Mouse (Mus musculus) adipocyte (in vitro differentiated cells): Measurements from ENCODE around the gene Tmem88.

Source experiments
- DNase-seq: peaks from one replicate; pipeline ENCODE4 v3.0.0-alpha.2; 2016; ENCODE audit warnings: low spot score

Tmem88 gene

DNA sequence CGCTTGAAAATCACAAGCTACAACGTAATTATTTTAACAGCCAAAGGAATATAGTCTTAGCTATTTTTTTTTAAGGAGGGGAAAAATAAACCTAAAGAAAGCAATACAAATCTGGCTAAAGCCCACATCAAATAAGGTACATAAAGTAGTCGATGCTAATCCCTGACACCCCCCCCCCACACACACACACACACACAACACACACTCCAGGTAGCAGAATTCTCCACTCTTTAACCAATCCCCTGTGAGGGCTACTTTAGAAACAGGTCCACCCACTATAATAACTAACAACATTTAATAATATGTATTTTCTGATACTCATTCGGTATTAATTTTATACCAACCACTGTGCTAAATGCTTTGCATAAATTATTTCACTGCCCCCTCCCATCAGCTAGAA lies 18.5 kb upstream of the Tmem88 start:
- peak; percentile 33 for DNase-seq

DNA sequence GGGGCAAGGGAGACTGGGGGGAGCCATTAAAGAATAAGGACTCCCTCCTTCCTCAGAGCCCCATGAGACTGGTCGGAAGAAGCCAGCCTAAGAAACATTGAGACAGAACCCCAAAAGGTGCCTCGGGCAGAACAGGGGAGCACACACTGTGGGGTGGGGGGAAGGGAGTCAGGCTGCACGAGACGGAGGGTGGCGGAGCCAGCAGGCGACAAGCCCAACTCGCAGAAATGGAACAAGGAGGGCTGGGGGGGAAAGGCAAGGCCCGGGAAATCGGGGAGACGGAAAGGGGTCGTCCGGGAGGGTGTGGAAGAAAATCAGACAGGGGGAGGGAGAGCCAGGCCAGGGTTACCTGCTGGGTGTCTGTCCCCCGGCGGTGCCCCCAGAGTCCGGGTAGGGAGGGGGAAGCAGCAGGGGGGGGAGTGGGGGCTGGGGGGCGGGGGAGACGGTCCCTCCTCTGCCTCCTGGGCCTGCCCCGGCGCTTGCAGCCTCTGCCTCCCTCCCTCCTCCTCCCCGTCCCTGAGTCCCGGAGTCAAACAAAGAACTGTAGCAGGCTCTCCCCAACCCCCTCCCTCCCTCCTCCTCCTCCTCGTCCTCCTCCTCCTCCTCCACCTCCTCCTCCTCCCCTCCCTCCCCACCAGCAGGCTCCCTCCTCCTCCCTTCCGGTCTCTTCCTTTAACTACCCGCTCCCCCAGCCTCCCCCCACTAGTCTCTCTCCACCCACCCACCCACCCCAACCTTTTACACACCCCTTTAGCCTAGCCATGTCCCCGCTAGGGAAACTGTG lies 17.8 kb upstream of the Tmem88 start:
- peak; percentile 80 for DNase-seq

DNA sequence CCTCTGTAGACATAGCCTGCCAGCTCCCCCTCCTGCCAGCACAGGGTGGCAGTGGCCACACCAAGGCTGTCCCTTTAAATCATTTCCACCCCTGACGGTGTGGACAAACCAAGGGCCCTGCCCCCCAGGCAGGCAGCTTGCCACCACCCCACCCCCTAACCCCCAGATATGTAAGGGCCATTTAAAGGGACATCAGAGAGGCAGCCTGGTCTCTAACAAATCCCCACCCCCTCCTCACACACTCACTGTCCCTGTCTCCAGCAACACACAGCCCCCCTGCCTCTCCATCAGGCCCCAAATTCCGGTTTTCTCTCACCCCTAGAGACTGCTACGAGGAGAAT lies 17.3 kb upstream of the Tmem88 start:
- DNase-seq, result peak; percentile 91

DNA sequence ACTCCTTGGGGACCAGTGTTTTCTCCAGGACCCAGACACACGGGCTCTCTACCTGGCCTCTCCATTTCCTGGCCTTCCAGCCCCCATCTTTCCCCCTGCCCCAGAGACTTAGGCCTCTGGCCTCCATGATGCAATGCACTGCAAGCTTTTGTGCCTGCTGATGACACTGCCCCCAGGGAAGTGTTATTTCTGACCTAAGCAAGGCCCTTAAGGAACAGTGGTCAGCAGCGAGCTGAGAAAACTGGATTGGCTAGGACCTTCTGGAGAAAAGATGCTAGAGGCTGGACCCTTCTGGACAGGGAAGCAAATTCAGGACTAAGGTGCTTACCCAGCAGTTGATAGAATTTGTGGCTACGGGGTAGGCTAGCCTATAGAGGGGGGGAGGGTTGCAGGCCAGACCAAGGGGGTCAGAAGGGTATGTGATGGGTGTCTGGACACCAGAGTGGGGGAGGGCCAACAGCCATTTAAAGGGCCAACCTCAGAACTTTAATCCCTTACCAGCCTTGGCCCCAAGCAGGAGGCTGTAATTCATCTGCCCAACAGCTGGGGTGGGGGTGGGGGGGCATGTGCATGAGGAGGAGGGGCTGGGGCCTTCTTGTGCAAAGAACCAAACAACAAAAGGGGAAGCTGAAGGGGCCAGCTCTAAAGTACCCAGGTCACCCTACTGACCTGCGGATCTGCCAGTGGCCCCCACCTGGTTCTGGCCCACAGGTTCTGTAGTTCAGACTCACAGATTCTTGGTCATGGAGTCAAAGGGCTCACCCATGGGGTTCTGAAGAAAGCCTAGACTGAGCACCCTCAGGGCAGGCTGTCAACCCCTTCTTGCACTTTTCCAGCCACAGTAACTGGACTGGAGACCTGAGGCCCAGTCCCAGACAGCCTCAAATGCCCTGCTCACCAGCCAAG lies 16.6 kb upstream of the Tmem88 start:
- peak; percentile 76 for DNase-seq

DNA sequence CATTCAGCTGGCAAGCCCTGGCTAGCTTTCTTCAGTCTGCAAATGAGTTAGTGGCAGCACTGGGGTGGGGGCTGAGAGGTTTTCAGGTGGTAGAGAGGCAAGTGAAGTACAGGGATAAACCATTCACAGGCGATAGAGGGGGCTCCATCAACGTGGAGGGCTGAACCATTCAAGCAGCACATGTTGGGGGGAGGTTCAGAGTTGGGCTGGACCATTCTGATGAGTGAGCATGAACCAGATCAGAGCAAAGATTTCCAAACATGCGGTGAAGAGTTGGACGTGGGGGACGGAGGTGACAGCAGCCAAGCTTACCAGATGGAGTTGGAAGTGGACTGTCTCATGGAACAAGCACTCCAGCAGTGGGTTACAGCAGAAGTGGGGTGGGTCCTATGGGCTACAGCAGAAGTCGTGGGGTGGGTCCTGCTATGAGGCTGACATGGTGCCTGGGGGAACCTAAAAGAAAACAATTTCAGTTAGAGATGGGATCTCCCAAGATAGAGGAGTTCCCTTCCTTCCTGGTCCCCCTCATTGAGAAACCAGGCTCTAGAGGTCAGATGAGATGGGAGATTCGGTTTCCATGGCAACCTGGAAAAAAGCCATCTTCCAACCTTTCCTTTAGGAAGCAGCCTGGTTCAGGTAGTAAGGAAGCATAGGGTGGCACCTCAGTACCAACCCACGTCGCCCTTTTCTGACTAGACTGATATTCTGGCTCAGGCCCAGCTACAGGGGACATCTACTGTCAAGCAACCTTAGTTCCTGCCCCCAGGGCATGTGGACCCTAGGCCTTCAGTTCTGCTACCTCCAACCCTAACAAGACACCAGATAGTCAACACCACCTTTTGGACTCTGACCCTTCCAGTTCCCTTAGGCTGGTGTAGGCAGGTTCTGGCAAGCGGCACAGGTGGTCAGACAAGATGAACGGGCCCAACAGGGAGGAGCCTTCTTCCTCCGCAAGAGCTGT lies 15.5 kb upstream of the Tmem88 start, which contains the start of gene Kdm6b:
Gene Kdm6b (minus strand): TSS at position 455 of the 961 bp plus-strand sequence.
- peak; percentile 34 for DNase-seq

DNA sequence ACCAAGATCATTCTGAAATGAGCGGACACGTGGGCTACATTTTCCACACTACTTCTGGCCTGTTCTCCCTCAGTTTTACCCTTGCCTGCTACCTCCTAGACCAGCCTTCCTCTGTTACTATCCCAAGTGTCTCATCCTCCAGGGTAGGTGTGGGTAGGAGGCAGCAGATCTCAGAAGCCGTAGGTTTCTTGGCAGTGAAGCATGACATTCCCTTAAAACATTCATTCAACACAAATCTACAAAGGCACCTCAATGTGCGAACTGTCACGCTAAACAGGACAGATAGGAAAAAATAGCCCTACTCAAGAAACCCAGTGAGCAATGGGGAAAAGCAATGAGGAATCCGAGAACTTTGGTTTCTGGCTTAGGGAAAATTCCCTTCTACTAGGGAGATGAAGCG lies 14.5 kb upstream of the Tmem88 start:
- no peak for DNase-seq

DNA sequence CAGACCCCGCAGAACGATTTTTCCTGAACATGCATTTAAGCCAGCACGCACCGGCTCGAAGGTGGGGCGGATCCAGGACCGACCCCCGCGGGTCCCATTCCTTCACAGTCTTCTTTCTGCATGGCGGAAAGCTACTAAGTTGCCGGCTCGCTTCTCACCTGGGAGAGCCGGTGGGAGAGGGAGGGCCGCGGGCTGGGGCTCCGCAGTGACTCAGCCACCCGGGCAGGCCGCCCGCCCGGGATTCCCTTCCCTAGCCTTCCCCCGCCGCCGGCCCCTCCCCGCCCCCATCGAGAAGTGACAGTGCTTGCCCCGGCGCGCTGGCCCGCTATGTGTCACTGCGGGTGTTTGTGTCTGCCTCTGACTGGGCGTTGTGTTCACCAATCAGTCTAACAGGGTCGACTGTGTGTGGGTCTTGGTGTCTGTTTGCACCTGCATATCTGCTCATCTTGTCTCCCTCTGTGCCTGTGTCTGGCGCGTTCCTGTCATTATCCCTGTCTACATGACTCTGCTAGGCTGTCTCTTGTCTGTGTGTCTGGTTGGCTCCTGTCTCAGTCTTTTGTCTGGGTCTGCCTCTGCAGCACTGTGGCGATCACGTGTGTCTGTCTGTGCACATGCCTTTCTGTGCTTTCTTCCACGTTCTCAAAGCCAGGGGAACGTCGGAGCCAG lies 13.6 kb upstream of the Tmem88 start:
- peak; percentile 77 for DNase-seq

DNA sequence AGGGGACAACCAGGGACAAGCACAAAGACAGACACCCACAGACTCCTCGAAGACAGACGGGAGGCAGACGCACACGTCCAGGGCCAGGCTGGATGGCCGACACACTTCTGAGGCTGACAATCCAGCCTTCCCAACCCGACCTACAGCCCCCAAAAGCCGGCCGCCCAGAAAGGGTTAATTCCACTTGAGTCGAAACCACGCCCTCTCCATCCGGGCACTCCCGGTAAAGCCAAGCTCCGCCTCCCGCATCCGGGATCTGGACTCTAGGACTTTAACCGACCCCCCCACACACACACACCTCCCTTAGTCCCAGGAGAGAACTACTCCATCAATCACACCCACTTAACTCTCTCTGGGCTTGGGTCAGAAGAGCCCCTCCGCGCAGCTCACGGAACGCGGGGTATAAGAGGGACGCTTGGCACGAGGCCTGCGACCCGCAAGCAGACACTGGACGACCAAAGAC lies 13.1 kb upstream of the Tmem88 start:
- DNase-seq, result peak; percentile 96

DNA sequence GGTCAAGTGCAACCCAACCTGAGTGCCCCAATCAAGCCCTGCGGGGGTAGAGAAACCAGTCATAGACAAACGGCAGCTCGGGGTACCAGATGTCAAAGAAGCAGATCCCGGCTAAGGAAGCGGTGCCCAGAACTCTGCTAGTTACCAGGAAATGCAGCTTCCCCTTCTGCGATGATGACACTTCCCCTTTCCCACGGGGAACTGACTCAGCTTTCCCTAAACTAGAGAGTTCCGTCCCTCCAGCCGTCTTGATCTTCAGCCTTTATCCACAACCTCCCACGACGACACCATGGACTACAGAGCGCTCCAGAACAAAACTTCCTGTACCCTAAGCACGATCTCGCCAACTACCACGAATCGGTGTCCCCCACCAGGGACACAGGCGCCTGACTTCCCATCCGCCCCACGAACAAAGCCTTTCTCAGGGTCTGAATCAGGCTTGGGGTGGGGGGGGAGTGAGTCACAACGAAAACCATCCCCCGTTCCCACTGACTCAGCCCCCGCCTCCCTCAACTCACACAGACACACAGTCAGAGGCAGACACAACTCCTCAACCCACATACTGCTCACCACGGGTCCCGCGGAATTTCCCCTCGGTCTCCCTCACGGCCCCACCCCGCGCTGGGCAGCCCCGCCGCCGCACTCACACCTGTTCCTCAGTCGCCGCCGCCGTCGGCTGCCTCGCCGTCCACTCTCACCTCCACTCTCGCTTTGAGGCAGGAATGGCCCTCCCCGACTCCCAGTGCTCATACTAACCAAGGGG lies 12.5 kb upstream of the Tmem88 start:
- peak; percentile 71 for DNase-seq

DNA sequence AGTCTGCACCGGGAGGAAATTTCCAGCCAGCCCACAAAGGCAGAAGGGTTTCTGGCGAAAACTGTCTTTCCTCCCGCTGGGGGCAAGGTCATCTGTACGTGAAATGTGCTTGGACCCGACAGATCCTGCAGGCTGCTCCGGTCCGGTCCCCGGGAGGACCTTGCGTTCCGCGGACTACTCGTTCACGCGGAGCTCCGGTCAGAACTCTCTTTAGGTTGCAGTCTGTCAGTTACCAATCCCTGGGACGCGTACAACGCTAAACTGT lies 11.9 kb upstream of the Tmem88 start:
- DNase-seq, result no peak

DNA sequence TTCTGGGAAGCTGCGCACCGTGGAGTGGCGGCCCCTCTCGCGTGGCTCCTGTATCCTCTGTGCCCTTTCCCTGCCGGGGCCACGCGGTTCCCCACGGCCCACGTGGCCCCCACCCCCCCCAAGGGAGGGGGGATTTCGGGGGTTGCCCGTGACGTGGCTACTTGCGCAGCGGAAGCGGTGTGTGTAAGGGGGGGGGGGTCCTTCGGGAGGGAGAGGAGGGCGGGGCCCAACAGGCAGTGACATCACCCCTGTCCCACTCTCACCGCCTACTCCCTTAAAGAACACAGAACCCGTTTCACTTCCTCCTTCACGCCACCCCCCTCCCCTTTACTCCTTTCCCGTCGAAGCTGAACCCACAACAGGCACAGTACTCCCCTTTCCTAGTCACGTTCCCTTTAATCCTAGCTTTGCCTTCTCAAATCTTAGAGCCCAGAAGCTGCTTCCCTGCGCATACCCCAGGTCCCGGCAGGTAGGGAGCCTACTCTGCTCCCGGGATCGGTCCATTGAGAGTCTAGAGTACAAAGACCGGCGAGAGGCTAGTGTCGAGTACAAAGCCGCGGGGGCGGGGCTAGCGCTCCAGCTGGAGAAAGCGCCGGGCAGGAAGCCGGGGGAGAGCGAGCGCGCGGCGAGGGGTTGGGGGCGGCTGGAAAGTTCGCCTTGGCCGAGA lies 11.5 kb upstream of the Tmem88 start:
- DNase-seq, result peak; percentile 85

DNA sequence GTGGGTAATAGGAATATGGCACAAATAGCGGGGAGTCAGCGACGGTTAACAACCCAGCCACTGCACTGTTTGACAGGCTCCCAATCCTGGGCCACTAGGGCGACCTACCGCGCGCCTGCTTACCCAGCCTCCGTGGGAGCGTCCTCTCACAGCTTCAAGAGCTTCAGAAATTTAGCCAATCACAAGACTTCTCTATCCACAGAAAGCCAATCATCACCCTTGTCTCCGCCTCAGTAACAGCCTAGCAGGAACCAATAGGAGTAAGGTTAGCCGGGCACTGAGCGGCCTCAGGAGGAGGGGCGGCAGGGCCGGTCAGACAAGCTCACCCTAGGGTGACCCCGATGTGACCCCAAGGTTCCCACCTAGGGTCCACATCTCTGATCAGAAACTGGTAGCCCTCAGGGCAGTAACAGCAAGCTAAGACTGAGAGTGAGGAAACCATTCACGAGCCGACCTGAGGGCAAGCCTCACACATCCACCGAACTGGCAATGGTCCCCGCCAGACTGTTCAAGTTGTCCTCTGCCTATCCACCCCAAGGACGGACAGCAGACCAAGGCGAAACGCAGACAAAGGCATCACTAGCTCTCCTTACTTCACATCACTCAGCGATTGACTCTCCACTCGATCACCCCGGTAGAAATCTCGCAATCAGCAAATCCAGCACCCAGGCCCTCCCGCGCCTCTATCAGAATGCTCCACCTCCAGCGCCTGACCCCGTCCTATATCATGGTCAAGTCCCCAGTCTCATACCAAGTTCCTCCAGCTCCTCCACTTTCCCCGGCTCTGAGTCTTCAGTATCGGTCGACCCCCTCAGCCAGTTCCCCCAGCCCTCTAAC lies 10.7 kb upstream of the Tmem88 start:
- DNase-seq, result peak; percentile 94

DNA sequence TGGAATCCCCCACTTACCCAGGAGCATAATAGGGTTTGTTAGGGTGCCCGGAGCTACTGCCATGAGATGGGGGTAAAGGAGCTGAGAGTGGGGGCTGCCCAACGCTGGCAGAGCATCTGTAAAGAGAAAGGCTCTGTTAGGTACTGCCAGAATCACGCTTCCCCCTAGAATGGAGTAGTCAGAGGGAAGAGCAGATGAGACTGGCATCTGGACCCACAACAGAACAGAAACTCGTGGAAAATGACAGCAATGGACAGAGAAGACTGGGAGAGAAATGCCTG lies 9.6 kb upstream of the Tmem88 start:
- DNase-seq, result no peak

DNA sequence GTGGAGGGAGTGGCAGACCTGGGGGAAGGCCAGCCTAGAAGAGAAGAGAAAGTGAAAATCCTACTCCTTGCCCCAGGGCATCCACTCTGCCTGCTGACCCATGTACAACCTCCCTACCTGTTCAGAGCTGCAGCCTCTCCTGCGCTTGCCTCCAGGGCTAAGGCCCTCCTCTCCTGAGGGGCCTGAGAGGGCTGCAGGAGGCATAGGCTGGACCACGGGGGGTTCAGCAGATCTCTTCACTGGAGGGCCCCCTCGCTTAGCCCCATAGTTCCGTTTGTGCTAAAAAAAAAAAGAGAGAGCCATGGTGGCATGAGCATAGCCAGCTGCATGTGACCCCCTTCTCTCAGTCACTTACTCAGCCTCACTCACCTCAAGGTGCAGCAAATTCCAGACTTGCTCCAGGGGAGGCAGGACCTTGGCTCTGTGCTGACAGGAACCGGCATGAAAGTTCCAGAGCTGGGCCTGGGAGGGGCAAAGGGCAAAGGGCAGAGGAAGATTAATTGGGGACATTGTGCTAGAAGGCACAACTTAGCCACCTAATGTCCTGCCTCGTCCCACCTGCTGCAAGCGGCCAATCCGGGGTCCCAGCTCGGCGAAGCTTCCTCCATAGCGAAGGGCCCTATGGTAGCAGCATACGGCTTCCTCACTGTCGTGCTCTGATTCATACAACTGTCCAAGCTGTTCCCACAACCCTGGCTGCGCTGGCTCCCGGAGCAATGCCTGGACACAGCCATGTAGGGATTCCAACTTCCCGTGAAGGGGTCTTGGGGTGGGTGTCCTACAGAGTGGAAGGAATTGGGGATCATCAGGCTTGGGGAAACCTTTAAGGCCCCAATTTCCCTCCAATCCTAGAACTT lies 9.1 kb upstream of the Tmem88 start:
- no peak for DNase-seq

DNA sequence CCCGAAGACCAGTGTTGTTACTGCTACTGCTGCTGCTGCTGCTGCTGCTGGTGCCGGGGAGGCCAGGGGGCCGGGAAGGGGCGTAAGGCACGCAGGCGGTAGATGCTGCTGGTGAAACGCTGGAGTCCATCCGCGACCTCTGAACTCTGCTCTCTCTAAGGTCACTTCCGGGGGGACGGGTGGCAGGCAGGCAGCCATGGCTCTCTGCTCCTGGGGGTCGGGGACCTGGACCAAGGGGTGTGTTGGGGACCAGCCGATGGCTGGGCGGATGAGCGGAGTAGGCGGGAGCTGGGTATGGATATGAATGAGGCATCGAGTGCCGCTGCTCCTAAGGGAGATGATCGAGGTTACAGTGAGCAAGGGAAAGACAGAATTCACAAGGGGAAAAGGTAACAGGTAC lies 8.2 kb upstream of the Tmem88 start:
- no peak for DNase-seq

DNA sequence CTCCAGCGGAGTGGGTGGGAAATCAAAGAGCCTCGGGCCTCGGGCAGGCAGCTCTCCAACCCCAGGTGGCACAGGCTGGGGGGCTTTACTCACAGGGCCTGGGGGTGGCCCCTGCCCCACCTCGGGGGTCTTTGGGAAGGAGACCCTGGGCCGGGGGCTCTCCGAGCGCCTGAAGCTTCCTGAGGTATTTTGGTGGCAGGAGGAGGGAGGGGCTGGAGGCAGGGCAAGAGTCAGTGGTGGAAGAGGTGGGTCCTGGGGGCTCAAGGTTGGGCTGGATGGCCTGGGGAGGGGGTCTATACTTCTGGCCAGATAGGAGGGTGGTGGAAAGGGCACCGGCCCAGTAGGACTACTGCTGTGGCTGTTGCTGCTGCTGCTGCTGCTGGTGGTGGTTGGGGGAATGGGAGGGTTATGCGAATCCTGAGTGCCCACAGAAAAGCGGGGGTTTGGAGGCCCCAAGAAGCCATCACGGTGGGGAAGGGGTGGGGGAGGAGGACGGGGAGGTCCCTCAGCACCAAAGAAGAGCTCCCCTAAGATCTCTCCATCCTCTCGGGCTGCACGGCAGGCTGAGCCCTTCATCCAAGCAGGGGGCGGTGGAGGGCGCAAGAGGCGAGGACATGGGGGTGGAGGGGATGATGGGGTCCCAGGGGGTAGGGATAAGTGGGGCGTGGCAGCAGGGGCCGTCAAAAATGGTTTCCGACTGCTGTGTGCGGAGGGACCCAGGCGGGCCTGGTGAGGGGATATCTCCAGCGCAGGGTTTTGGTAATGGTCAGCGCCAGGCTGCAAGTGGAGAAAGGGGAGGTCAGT lies 7.6 kb upstream of the Tmem88 start:
- DNase-seq, result no peak

DNA sequence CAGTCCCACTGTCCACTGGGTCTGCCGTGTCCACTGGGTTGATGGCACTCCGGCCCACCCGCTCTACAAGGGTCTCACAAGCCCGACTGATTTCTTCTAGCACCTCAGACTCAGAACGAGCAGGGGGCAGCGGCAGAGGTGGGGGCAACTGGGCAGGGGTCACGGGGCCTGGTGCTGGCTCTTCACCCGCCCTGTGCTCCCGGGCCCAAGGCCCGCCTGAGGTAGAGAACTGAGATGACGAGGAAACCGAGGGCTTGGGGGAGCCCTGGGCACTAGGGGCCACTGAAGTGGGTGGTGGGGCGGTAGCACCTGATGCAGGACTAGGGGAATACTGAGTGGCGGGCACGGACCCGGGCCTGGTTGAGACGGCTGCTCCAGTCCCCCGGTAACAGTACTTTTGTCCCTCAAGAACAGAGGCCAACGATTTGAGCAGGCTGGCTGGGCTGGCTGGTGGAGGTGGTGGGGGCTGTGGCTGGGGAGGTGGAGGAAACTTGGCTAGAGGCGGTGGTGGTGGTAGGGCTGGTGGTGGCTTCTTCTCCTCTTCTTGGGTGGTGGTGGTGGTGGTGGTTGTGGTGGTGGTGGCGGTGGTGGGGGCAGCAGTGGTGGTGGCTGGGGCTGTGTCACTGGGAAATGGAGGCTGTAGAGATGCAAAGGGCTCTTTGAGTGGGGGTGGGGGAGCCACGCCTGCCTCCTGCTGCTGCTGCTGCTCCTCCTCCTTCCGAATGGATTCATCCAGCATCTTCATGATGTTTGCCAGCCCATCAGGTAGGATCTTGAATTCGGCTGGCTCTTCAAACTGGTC lies 6.8 kb upstream of the Tmem88 start:
- DNase-seq, result no peak
